Comparison of ENCODE assay signal across 13 mouse cellular contexts in the genomic region with DNA sequence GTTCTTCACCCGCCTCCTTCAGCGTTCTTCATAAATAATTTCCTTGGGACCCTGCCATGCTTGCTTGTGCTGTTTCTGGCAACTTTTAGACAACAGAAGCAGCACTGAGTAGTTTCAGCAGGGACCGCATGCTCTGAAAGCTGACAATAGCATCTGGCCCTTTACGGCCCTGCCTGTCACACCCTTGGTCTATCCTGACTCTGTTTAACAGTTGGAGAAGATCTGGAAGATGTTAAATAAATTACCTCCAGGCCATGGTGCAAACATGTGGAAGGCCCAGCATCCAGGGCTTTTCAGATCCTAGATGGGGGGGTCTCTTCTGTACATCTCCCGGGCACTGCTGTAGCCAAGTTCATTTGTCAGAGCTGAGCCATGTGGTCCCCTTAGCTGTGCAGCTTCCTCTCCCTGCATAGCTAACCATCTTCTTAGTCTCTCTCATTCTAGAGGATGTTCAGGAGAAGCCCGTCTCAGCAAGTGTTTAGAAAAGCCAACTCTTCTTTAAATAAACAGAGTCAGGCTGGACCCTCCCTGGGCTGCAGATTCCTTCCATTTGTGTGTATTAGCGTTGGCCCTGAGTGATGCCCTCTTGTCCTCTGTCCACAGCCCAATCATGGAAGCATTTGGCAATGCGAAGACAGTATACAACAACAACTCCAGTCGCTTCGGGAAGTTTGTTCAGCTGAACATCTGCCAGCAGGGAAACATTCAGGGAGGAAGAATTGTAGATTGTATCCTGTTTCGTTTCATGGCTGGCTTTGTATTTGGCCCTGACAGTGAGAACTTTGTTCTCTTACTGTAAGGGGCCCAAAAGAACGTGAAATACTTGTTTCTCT.
DNase-seq lines count a peak whose midpoint lies in the region; ATAC-seq and TF ChIP-seq lines count a peak whose summit lies in the region.
"Had no signal": no experiment of that assay in that cellular context is flagged by ENCODE, and none has a peak within 500 bp of the region (broad histone marks: within the 10 kb centered on the region; RNA-seq: fewer than 3 reads in every experiment).

No protein-coding gene starts in this region.

- no peaks in the 10 kb centered on the region for H3K9me3 ChIP-seq in kidney, embryonic 16.5 days (ENCODE audit: low read length)
- H3K9me3 ChIP-seq: limb, embryonic 13.5 days; midbrain, embryonic 12.5 days had no signal

- 51% methylated on average over 12 of the region's 12 CpGs for WGBS in kidney, embryonic 16.5 days
- 46% methylated on average over 12 of the region's 12 CpGs for WGBS in small intestine, adult 2 months

- peak overlapping the region; percentile 51; the same call in 1 of the 2 replicates for H3K27ac ChIP-seq in kidney, embryonic 16.5 days (ENCODE audit: low read length)
- 0 out of 2 replicates have a peak overlapping the region, but pooled peaks have one; percentile 21 for H3K27ac ChIP-seq in small intestine, adult 2 months (ENCODE audit: insufficient read depth, low read depth, low read length)
- H3K27ac ChIP-seq: heart, adult 2 months; limb, embryonic 13.5 days; midbrain, embryonic 12.5 days had no signal

- TF ChIP-seq POLR2A in small intestine, adult 2 months (IDR thresholded peaks at IDR 0.05; ENCODE audit: low read depth, low read length) = no peak

- no peak overlapping the region for H3K4me3 ChIP-seq in kidney, embryonic 16.5 days (ENCODE audit: low read length)
- H3K4me3 ChIP-seq in small intestine, adult 2 months (ENCODE audit: low read depth, low read length) = no peak overlapping the region
- H3K4me3 ChIP-seq: heart, adult 2 months; limb, embryonic 13.5 days; midbrain, embryonic 12.5 days had no signal

- H3K4me2 ChIP-seq in kidney, embryonic 16.5 days (replicated peaks; ENCODE audit: low read depth, low read length) = no peak overlapping the region
- H3K4me2 ChIP-seq: limb, embryonic 13.5 days; midbrain, embryonic 12.5 days had no signal

- H3K27me3 ChIP-seq in kidney, embryonic 16.5 days (ENCODE audit: insufficient read depth, low read length) = no peaks in the 10 kb centered on the region
- no peaks in the 10 kb centered on the region for H3K27me3 ChIP-seq in small intestine, adult 2 months (ENCODE audit: control insufficient read depth, insufficient read depth, low read length)
- H3K27me3 ChIP-seq: limb, embryonic 13.5 days; midbrain, embryonic 12.5 days had no signal

- peaks cover 50% of the 10 kb centered on the region for H3K36me3 ChIP-seq in kidney, embryonic 16.5 days (ENCODE audit: insufficient read depth, low read length)
- peaks cover 38% of the 10 kb centered on the region for H3K36me3 ChIP-seq in small intestine, adult 2 months (ENCODE audit: control insufficient read depth, insufficient read depth, low read length)

- H3K9ac ChIP-seq in kidney, embryonic 16.5 days (replicated peaks; ENCODE audit: low read length) = no peak overlapping the region
- H3K9ac ChIP-seq: limb, embryonic 13.5 days; midbrain, embryonic 12.5 days had no signal

- peak; percentile 72 for ATAC-seq in kidney, embryonic 16.5 days (ENCODE audit: low FRiP score, low TSS enrichment)
- ATAC-seq: hindbrain, embryonic 16.5 days had no signal

- peak; percentile 22 for DNase-seq in embryo, embryonic 11 days
- DNase-seq in embryo, embryonic 10 days (ENCODE audit: low spot score) = no peak
- DNase-seq in kidney, adult 18-20 months = no peak
- DNase-seq in kidney, postnatal 4 days = peak; percentile 45 to 59
- no peak for DNase-seq in cerebellum, adult 8-10 months
- DNase-seq in layer of hippocampus, postnatal 25 days (ENCODE audit: extremely low spot score in 1 of 2, low spot score in 1 of 2) = no peak
- DNase-seq: heart, adult 2 months; right cerebral cortex, postnatal 4 days had no signal

- H3K4me1 ChIP-seq in kidney, embryonic 16.5 days (ENCODE audit: insufficient read depth, low read length) = no peaks in the 10 kb centered on the region
- H3K4me1 ChIP-seq in small intestine, adult 2 months (ENCODE audit: control insufficient read depth, insufficient read depth, insufficient read length, low read length) = no peaks in the 10 kb centered on the region
- H3K4me1 ChIP-seq: limb, embryonic 13.5 days; midbrain, embryonic 12.5 days had no signal

- no peak for TF ChIP-seq CTCF in small intestine, adult 2 months (IDR thresholded peaks at IDR 0.05; ENCODE audit: extremely low read depth, insufficient read length, insufficient replicate concordance, low read depth, low read length)

Comparison
In these comparisons a context has a peak if more than half of its experiments do, and no peak if none do; other contexts are left out.
1. DNase-seq: peak in embryo, embryonic 11 days (single experiment) and kidney, postnatal 4 days (2 of 2); none in embryo, embryonic 10 days (single experiment), kidney, adult 18-20 months (single experiment), cerebellum, adult 8-10 months (single experiment) and layer of hippocampus, postnatal 25 days (0 of 2).